Mouse (Mus musculus): ENCODE data around the gene Gm10073.

- no peak for TF ChIP-seq CTCF (conservative IDR thresholded peaks at IDR 0.05; ENCODE audit: insufficient read depth, insufficient read length, low read depth, low read length)
- TF ChIP-seq POLR2A (IDR thresholded peaks at IDR 0.05; ENCODE audit: low read depth, low read length): no peak
These were observed 30.2 kb downstream of the Gm10073 start for GRCm38 (mm10) chr8:106543043-106543442.

Data from kidney, adult 2 months (tissue).